Mouse (Mus musculus) gastrocnemius, postnatal 10 days (tissue): ENCODE measurements around the gene Tnfrsf1a. TPM values are rescaled to one million over a fixed set of nuclear protein-coding genes. Genes with fewer than 3 reads are reported as not detected.

Experiments
- DNase-seq: peaks from one replicate; pipeline ENCODE4 v3.0.0; 2021; ENCODE audit warnings: mixed read lengths
- total RNA-seq, 2 experiments: library from RNA; stranded (reverse); gene quantifications; 2 replicates each; pipeline ENCODE4 v1.2.3; 2021

Gene Tnfrsf1a
- total RNA-seq, 2 experiments from 2014 or later = 43.8 to 58.8 TPM

DNA sequence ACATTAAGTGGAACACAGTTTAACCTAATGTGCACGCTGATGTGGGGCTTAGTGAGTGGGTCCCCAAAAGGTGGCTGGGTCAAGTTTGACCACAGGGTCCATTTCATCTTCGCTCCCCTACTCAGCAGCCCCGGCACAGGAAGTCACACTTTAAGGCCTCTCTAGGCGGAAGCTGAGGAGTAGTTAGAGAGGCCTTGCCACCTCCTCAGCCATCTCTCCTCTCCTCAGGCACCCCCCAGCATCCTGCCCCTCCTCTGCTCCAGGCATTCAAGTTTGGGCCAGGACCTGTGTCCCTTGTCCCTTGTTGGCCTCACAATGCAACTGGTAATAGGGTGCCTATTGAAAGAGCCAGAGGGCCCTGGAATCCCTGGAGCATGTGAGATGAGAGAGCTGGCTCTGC, 4.5 kb downstream of the Tnfrsf1a start:
- DNase-seq = no peak

DNA sequence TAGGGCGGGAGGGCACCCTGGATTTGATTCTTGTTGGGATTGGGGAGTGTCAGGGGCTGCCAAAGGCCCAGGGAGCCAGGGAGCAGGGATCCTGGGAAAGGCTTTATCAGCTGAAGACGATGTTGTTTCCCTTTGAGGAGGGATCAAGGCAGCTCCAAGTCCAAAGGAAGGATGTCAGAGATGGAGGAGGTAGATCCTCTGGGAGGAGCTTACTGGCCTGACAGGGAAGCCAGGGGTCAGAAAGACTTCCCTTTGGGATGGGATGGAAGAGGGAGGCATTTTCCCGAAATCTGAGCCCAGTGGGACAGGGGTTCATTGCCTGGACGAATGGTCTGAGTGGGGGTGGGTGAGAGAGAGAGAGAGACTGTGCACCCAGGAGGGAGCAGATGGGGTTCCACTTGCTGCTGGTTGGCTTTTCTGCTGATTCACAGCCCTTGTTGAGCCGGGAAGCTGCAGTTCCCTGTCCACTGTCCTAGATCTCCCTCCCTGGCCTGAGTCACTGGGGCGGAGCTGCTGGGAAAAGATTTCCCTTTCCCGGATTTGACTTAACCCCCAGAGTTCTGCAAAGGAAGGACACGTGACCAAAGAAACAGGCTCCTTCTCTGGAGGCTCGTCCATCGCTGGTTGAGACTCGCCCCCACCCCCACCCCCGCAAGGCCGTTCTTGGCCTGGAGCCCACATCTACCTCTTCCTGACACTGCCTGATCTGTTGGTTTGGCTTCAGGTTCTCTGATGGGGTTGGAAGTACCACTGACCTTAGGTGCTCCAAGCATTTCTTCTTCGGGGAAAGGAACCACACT, 5.4 kb downstream of the Tnfrsf1a start:
- peak; percentile 58 for DNase-seq

DNA sequence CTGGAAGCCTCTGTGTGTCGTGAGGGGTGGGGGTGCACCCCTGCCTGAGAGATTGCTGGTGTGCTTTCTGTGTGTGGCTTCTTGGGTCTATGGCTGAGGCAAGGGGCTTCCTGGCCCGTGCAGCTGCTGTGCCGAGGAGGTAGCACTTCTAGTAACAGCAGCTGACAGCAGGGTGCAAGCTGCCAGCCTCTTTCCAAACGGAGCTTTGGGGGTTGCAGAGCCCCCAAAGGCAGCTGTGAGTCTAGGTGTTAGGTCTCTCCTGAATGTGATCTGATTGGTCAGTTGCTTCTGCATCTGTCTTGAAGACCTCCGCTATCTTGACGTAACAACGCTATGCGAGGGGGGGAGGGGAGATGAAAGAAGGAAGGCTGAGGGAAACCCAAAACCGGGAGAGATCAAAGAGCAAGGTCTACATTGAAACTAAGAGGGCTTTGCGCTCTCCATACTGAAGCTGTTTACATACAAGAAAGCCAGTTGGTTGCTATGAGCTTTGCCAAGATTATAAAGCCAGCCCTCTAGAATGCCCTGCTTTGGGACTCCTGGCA, 6.1 kb downstream of the Tnfrsf1a start:
- no peak for DNase-seq

DNA sequence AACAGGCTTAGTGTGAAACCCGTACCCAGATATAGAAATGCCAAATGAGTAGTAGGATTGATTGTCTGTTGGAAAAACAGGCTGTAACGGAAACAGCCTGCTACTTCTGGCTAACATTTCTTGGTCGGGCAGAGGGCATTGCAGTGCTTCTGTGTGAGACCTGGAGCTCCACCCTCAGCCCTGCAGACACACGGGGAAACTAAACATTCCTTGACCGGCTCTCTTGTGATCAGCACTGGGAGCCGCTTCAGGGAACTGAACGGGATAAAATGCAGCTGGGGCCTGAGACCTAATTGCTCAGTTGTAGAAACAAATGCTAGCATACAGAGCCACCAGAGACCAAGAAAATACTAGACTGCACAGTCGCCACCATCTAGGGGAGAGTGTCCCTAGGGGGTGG, 7.1 kb downstream of the Tnfrsf1a start:
- DNase-seq = no peak

DNA sequence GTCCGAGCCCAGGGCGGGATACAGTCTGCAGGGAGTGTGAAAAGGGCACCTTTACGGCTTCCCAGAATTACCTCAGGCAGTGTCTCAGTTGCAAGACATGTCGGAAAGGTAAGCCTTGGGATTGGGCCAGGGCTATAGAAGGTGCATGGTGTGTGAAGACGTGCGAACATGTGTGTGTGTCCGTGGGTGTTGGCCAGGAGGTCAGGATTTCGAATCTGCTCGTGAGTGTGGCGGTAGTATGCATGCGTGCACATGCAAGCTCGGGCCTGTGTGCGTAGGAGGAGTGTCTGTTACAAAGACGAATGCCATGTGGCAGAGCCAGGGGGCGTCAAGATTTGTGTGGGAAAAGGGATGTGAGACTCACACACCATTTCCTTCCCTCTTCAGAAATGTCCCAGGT, 8.2 kb downstream of the Tnfrsf1a start:
- DNase-seq = no peak

DNA sequence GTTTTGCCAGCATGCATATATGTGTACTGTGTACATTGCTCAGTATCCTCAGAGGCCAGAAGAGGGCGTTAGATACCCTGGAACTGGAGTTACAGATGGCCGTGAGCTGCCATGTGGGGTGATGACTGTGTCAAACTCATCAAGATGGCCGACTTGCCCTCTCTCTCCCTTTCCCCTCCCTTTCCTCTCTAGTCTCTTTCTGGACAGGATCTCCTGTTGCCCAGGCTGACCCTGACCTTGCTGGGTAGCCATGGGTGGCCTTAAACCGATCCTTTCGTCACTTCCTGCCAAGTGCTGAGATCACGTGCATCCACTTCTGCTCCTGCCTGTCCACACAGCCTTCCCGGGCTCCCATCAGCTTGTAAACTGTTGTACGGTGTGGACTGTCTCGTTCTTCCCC, 10.8 kb downstream of the Tnfrsf1a start:
- DNase-seq = no peak

DNA sequence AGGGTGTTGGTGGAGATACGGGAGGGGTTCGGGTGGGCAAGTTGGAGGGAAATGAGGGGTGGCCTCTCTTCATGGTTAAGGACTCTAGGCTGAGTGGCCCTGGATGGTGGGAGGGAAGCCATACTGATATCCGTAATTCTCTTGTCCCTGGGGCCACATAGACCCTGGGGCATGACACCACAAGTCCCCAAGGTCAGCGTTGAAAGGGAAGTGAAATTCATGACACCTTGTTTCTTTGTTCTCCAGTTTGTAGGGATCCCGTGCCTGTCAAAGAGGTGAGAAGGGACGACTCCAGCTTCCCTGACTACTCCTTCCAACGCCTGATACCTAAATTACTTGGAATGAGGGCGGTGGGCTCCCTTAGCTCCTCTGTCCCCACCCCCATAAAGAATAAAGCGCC, 11.7 kb downstream of the Tnfrsf1a start:
- DNase-seq = no peak

DNA sequence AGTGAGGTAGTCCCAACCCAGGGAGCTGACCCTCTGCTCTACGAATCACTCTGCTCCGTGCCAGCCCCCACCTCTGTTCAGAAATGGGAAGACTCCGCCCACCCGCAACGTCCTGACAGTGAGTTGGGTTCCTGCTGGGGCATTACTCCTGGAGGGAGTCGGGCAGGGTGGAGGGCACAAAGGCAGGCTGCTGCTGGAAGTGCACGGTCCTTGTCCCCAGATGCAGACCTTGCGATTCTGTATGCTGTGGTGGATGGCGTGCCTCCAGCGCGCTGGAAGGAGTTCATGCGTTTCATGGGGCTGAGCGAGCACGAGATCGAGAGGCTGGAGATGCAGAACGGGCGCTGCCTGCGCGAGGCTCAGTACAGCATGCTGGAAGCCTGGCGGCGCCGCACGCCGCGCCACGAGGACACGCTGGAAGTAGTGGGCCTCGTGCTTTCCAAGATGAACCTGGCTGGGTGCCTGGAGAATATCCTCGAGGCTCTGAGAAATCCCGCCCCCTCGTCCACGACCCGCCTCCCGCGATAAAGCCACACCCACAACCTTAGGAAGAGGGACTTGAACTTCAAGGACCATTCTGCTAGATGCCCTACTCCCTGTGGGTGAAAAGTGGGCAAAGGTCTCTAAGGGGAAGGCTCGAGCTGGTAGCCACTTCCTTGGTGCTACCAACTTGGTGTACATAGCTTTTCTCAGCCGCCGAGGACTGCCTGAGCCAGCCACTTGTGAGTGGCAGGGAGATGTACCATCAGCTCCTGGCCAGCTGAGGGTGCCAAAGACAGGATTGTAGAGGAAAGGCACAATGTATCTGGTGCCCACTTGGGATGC, 12.5 kb downstream of the Tnfrsf1a start:
- peak; percentile 62 for DNase-seq

DNA sequence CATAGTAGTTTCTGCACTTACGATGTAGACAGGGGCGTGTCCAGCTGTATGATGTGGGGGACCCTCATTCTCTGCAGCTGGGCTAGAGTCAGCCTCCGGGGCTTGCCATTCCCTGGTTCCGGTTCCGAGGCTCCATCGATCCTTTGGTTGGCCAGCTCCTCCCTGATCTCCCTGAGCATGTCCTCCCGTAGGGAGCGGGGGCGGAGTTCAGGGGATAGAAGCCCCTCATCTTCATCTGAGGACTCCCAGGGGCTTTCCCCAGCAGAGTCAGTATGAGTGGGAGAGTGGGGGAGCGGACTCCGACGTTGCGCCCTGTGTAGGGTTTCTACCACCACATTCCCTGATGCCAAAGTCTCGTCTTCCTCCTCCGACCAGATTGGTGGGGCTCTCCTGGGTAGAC, 13.9 kb downstream of the Tnfrsf1a start:
- no peak for DNase-seq

DNA sequence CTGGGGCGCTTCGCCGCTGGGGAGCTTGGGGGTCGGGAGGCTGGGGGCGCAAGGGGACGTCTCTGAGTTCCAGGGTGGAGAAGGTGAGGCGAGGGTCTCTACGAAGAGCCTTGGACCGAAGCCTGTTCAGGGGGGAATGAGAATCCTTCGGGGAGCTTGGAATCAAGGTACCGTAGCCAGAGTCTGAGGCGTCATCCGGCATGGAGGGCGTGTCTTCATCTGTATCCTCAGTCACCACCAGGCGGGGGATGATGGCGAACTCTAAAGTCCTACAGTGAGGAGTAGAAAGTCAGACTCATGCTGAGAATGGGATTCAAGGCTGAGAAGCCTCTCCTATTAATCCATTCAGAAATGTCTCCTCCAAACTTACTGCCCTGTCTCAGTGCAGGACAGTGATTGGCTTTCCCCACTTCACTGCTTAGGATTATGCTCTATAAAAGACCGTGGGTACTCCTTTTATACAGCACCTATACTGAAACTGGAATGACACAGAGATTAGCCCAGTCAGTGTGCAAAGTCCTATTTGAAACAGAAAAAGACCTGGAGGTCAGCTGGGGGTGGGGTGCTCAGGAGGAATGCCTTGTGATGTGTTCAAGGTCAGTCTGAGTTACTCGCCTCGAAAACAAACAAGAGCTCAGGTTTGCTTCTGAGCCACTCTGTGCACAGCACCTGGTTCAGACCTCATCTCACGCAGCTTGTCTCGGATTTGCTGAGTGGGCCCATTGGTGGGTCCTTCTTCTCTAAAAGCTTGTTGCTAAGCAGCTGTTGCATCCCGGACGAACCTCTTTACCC, 14.5 kb downstream of the Tnfrsf1a start:
- no peak for DNase-seq

DNA sequence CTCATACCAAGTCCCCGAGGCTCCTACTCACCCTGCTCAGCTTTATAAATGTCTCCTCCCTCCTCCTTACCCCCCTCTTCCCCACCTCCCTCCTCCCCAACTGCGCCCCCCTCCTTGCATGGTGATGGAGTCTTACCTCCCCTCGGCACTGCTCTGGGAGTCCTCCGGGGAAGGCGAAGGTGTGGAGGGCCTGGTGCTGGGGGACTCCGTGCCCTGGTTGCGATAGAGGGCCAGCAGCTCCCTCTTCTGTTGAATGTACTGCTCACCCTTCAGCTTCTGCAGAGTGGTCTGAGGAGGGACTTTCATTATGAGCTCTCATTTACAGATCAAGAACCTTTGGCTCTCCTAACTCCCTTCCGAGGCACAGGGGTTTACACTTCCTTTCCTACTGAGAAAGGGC, 15.3 kb downstream of the Tnfrsf1a start:
- DNase-seq = no peak

DNA sequence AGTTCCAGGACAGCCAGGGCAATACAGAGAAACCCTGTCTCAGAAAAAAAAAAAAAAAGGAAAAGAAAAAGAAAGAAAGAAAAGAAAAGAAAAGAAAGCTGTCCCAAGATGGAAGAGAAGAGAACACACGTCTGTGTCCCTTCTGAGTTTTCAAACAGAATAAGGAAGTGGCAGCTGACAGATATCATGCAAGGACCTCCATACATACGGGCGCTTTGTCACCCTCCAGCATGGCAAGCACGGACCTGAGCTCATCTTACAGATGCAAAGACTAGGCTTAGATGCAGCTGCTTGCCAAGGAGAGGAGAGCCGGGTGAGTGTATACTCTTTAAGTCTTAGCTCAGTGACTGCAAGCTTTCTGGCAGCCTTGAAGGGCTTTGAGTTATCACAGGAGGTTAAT, 16.4 kb downstream of the Tnfrsf1a start:
- no peak for DNase-seq

DNA sequence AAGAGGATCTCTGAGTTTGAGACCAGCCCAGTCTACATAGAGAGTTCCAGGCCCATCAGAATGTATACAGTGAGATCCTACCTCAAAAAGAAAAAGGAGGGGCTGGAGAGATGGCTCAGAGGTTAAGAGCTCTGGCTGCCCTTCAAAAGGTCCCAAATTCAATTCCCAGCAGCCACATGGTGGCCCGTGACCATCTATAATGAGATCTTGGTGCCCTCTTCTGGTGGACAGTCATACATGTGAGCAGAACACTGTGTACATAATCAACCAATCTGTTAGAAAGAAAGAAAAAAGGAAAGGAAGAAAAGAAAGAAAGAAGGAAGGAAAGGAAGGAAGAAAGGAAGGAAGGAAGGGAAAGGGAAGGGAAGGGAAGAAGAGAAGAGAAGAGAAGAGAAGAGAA, 17.0 kb downstream of the Tnfrsf1a start:
- no peak for DNase-seq

DNA sequence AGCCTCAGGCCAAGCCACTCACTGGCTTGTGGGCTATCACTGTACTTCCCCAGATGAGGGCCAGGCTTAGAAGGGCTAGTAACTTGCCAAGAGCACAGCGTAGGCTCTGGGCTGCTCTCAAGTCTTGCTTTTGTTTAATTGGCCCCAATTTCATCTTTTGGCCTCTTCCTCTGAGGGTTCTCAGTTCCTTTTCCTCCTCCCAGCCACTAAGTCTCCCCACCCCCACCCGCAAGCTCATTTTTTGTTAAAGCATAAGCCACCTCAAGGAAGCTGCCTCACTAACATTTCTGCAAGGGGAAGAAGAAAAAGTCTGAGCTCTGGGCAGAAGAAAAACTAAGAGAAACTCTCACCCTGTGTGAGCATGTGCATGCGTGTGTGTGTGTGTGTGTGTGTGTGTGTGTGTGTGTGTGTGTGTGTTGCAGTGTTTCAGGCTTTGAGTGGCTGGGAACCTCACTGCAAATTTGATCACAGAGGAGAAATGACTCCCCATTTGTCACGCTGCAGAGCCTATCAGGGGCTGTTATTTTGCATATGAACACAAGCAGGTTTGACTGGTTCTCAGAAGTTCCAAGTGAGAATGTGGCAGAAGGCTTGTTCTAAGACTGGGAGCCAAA, 18.7 kb downstream of the Tnfrsf1a start:
- DNase-seq = no peak

DNA sequence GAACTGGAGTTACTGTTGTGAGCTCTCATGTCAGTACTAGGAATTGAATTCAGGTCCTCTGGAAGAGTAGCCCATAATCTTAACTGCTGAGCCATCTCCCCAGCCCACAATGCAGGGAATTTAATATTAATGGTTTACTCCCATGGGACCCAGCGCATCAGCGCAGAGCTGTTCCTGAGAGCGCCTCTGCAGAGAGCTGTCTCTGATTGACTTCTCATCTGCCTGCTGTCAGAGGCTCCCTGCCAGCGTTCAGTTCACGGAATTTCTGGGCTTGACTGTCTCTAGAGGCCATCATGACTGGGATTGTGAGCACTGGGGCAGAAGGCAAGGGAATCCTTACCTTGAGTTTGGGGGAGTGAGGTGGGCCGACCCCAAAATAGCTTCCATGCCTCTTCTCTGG, 27.9 kb downstream of the Tnfrsf1a start:
- no peak for DNase-seq

DNA sequence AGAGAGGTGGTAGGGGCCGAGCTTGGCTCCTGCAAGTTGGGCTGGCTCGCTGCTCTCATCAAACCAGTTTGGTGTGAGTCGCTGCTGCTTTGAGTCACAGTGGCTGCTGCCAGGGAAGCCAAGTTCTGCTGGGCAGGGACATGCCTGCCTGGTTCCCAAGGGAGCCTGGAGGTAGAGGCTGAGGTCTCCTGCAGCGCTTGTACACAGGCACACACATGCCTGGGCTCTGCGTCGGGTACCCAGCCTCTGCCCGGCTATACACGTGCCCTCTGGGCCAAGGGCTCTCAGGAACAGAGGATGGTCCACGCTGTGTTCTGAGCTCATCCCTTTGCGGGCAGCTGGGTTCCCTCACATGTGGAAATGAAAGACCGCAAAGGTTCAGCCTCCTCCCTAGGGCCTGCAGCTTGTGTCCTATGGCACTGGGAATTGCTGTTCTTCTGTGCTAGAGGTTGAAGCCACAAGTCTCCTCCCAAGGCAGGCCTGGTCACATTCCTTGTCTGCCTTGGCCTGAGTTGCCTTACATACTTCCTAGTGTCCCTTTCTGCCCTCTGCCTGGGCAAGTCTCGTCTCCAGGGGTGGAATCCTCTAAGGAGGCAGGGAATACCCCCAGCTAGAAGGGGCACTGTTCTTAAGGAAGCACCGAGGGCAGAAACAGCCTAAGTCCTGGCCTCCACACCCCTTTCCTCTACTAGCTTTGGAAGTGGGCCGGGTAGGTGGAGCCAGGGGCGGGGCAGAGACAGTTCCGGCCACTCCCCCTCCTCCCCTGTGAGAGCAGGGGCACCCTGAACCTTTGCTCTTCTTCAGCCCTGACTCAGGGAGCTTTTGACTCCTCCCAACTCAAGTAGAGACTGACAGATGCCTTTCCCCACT, 28.7 kb downstream of the Tnfrsf1a start:
- DNase-seq = peak; percentile 53

DNA sequence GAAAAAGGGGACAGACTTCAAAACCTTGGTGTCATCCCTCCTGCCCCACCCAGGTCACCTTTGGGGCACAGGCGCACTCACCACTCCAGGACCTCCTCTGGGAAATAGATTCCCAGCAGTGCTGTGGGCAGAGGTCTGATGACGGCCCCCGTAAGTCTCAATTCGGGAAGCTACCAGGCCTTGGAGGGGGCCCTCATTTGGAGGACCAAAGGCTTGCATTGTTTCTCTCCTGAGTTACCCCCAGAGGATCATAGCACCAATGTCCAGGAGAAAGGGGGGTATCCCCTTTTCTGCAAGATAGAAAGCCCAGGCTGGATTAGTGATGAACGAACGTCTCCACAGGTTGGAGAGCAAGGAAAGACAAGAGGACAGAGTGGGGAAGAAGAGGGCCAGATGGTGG, 29.5 kb downstream of the Tnfrsf1a start:
- DNase-seq = no peak

DNA sequence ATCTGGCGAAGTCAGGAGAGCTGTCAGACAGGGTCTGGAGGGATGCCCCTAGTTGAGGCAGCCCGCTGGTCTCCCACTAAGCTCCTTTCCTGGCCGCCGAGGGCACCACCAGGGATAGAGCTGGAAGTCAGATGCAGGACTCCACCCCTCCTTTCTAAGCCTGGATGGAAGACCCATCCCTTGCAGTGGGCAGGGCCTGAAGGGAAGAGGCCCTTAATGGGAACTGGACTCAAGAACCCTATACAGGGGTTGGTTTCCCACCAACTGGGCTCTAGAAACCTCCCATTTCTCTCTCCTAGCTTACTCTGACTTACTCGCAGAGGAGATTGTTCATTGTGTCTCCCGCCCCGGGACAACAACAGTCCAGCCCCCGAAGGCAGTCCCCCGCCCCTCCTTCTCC, 30.6 kb downstream of the Tnfrsf1a start:
- no peak for DNase-seq

DNA sequence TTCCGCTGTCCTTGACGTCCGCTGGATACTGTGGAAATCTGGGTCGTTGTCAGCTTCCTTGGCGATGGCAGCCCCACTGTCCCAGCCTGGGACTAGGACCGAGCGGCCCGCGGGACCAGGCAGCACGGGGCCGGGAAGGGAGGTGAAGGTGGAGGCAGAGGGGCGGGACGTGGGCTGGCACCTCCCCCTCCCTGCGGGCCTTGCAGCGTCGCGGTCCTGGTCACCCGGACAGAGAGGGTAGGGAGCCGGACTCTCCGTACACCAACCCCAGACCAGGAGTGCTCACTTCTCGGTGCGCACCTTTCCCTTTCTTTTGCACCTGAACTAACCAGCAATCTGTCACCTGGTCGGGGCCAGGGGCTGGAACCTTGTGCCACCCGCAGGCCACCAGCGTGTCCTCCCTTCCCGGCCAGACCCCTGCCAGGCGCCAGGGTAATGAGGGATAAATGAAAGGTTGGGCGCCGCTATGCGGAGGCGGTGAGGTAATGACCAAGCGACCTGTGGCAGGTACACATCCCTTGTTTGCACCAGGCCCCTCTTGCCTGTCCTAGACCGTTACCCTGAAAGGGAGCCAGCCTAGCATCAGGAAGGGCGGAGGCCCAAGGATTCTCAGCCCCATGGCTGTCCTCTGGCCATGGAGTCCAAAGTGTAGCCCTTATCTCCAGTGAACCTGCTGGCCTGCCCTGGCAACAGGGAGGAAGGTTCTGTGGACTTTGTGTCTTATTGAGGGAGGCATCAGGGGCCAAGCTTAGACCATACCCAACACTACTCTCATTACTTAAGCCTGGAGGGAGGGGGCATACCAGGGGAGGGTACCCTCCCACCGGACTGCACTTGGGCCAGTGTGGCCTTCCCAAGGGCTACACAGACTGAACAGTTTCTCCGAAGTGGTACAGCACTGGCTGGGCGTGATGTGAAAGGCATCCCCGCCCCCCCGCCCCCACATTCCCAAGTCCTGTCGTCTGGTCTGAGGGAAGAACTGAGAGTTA, 31.5 kb downstream of the Tnfrsf1a start, which contains the start of gene Plekhg6:
Gene Plekhg6, minus strand, starts transcription at position 422 of the 989 bp plus-strand sequence.
- no peak for DNase-seq

DNA sequence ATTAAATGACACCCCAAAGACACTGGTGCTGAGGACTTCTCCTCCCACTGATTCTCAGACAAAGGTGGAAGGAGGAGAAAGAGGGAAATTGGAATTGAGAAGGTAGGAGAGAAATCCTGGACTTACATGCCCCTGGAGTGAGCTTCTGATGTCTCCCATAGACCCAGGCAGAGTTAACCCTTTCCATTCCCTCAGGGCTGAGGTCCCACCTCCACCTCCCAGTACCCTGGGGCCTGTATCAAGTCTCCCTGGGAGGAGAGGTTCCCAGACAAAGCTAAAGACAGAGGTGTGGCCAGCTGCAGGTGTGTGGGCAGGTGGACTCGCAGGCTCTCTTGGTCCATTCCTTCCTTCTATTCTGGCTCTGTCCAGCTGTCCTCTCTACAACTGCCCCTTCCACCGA, 32.9 kb downstream of the Tnfrsf1a start:
- DNase-seq = no peak
